Mouse (Mus musculus) thymus, adult 2 months (tissue): ENCODE results near the gene Kirrel3. TPM values are rescaled to one million over a fixed set of nuclear protein-coding genes. Genes with fewer than 3 reads are reported as not detected.

ENCODE experiments used
- DNase-seq: peaks from one replicate; pipeline ENCODE4 v3.0.0; 2021
- H3K27ac ChIP-seq: fragments of 200-500 bp; 2 replicates; pipeline ENCODE4 v1.5.1; 2012; ENCODE audit warnings: low read length, control low read depth; ENCODE audit not compliant: control insufficient read depth, insufficient read depth
- H3K27me3 ChIP-seq: fragments of 200-500 bp; 2 replicates; pipeline ENCODE4 v1.6.1; 2012; ENCODE audit warnings: mild to moderate bottlenecking, low read length, moderate library complexity, mixed read lengths; ENCODE audit not compliant: control insufficient read depth, insufficient read depth
- H3K36me3 ChIP-seq: fragments of 200-500 bp; 2 replicates; pipeline ENCODE4 v1.6.1; 2012; ENCODE audit warnings: mild to moderate bottlenecking, low read length, moderate library complexity; ENCODE audit not compliant: control insufficient read depth, insufficient read depth
- H3K4me1 ChIP-seq: fragments of 200-500 bp; replicated peaks from 2 replicates; pipeline ENCODE4 v1.6.1; 2012; ENCODE audit warnings: low read length; ENCODE audit not compliant: control insufficient read depth, insufficient read depth
- H3K4me3 ChIP-seq: fragments of 200-500 bp; 2 replicates; pipeline ENCODE4 v1.5.1; 2012; ENCODE audit warnings: mild to moderate bottlenecking, low read length, control low read depth, moderate library complexity; ENCODE audit not compliant: control insufficient read depth, insufficient read depth
- CTCF ChIP-seq: fragments of 200-500 bp; IDR thresholded peaks from 2 replicates; pipeline ENCODE4 v1.5.1; 2012; ENCODE audit warnings: mild to moderate bottlenecking, control low read depth, low read length, moderate library complexity, borderline replicate concordance; ENCODE audit not compliant: control insufficient read depth, poor library complexity, insufficient read depth; ENCODE audit errors: extremely low read depth
- POLR2A ChIP-seq: fragments of 200-500 bp; IDR thresholded peaks from 2 replicates; pipeline ENCODE4 v1.6.1; 2012; ENCODE audit warnings: mild to moderate bottlenecking, low read length, control low read depth, moderate library complexity; ENCODE audit not compliant: control insufficient read depth, poor library complexity, insufficient read depth; ENCODE audit errors: extremely low read depth
- WGBS: fragments of 180-500 bp; shearing (Covaris S2); methylation state at CpG from one replicate; pipeline ENCODE4 v1.1.7; 2018; 5-methylcytosine and 5-hydroxymethylcytosine counted together
- polyA plus RNA-seq: library from polyadenylated mRNA; depleted of rRNA; stranded (reverse); fragments of >200 nt; gene quantifications from 2 replicates; pipeline ENCODE4 v1.2.3, GENCODE M21; 2012

The Kirrel3 gene
- polyA plus RNA-seq, 1 experiment: 1.2 TPM

- Histone ChIP-seq H3K27me3 (no peaks in the 10 kb centered on the region), H3K36me3 (no peaks in the 10 kb centered on the region), H3K27ac (no peak overlapping the region), H3K4me3 (no peak overlapping the region), H3K4me1 (no peaks in the 10 kb centered on the region)
- no peak for DNase-seq
- TF ChIP-seq POLR2A: no peak
- no peak for TF ChIP-seq CTCF
- 92% methylated on average over 9 of the region's 9 CpGs for WGBS
Measured at GRCm38 (mm10) chr9:34772022-34772437, 286.3 kb downstream of the Kirrel3 start.

GRCm38 (mm10) chr9:34781356-34781755 lies 295.7 kb downstream of the Kirrel3 start:
- H3K36me3 ChIP-seq: no peaks in the 10 kb centered on the region
- 89% methylated on average over 3 of the region's 3 CpGs for WGBS

GRCm38 (mm10) chr9:34787915-34788314 lies 302.2 kb downstream of the Kirrel3 start:
- Histone ChIP-seq H3K27ac (no peak overlapping the region), H3K36me3 (no peaks in the 10 kb centered on the region), H3K4me1 (no peaks in the 10 kb centered on the region), H3K27me3 (no peaks in the 10 kb centered on the region), H3K4me3 (no peak overlapping the region)
- 66% methylated on average over 3 of the region's 3 CpGs for WGBS
- TF ChIP-seq CTCF: no peak
- no peak for TF ChIP-seq POLR2A
- no peak for DNase-seq

More at GRCm38 (mm10) chr9:34781356-34781755, 295.7 kb downstream of the Kirrel3 start:
- Histone ChIP-seq H3K27me3 (no peaks in the 10 kb centered on the region), H3K27ac (no peak overlapping the region), H3K4me3 (no peak overlapping the region), H3K4me1 (no peaks in the 10 kb centered on the region)
- no peak for DNase-seq
- TF ChIP-seq CTCF (no peak), POLR2A (no peak)

GRCm38 (mm10) chr9:34795226-34795625 lies 309.5 kb downstream of the Kirrel3 start:
- Histone ChIP-seq H3K4me1 (no peaks in the 10 kb centered on the region), H3K27me3 (no peaks in the 10 kb centered on the region), H3K27ac (no peak overlapping the region), H3K4me3 (no peak overlapping the region), H3K36me3 (no peaks in the 10 kb centered on the region)
- no peak for TF ChIP-seq CTCF
- TF ChIP-seq POLR2A: no peak
- 32% methylated on average over 4 of the region's 4 CpGs for WGBS
- DNase-seq: no peak

- H3K27me3 ChIP-seq: no peaks in the 10 kb centered on the region
Measured at GRCm38 (mm10) chr9:34797688-34798339, 312.1 kb downstream of the Kirrel3 start.

GRCm38 (mm10) chr9:34801662-34802061 lies 316.0 kb downstream of the Kirrel3 start:
- no peaks in the 10 kb centered on the region for H3K36me3 ChIP-seq
- 91% methylated on average over 6 of the region's 6 CpGs for WGBS
- H3K27ac ChIP-seq: no peak overlapping the region
- DNase-seq: no peak
- H3K4me1 ChIP-seq: no peaks in the 10 kb centered on the region
- no peaks in the 10 kb centered on the region for H3K27me3 ChIP-seq
- H3K4me3 ChIP-seq: no peak overlapping the region
- no peak for TF ChIP-seq POLR2A
- TF ChIP-seq CTCF: no peak

More at GRCm38 (mm10) chr9:34797688-34798339, 312.1 kb downstream of the Kirrel3 start:
- H3K27ac ChIP-seq: no peak overlapping the region
- TF ChIP-seq POLR2A (no peak), CTCF (no peak)
- no peaks in the 10 kb centered on the region for H3K36me3 ChIP-seq
- DNase-seq: no peak
- H3K4me1 ChIP-seq: no peaks in the 10 kb centered on the region
- H3K4me3 ChIP-seq: no peak overlapping the region
- WGBS: 63% methylated on average over 6 of the region's 6 CpGs
